Comparison of ENCODE assay signal across 28 mouse cellular contexts in genomic region chr16:90614137-90614536, GRCm38 (mm10).
"Had no signal": no experiment of that assay in that cellular context is flagged by ENCODE, and none has a peak within 500 bp of the region (broad histone marks: within the 10 kb centered on the region; RNA-seq: fewer than 3 reads in every experiment).

No protein-coding gene starts in this region.

- H3K4me1 ChIP-seq: embryonic facial prominence, embryonic 12.5 days; embryonic facial prominence, embryonic 15.5 days; forebrain, embryonic 10.5 days; forebrain, embryonic 12.5 days; forebrain, embryonic 13.5 days; forebrain, embryonic 15.5 days had no signal

- ATAC-seq: forebrain, embryonic 13.5 days; forebrain, embryonic 14.5 days; forebrain, embryonic 15.5 days; forebrain, embryonic 16.5 days; forebrain, postnatal 0 days had no signal

- H3K4me3 ChIP-seq: embryonic facial prominence, embryonic 10.5 days; embryonic facial prominence, embryonic 12.5 days; embryonic facial prominence, embryonic 13.5 days; embryonic facial prominence, embryonic 15.5 days; erythroblast, embryonic 14.5 days; forebrain, embryonic 10.5 days; forebrain, embryonic 12.5 days; forebrain, embryonic 13.5 days; forebrain, embryonic 15.5 days; gastrocnemius, adult 2 months had no signal

- H3K4me2 ChIP-seq: embryonic facial prominence, embryonic 12.5 days; embryonic facial prominence, embryonic 13.5 days; embryonic facial prominence, embryonic 15.5 days; forebrain, embryonic 12.5 days; forebrain, embryonic 13.5 days; forebrain, embryonic 15.5 days had no signal

- H3K9me3 ChIP-seq: embryonic facial prominence, embryonic 10.5 days; embryonic facial prominence, embryonic 12.5 days; embryonic facial prominence, embryonic 13.5 days; embryonic facial prominence, embryonic 15.5 days; forebrain, embryonic 10.5 days; forebrain, embryonic 12.5 days; forebrain, embryonic 13.5 days; forebrain, embryonic 15.5 days had no signal

- H3K27ac ChIP-seq: embryonic facial prominence, embryonic 12.5 days; embryonic facial prominence, embryonic 13.5 days; embryonic facial prominence, embryonic 15.5 days; forebrain, embryonic 10.5 days; forebrain, embryonic 12.5 days; forebrain, embryonic 13.5 days; forebrain, embryonic 15.5 days; gastrocnemius, adult 2 months had no signal

- H3K9ac ChIP-seq: embryonic facial prominence, embryonic 12.5 days; embryonic facial prominence, embryonic 13.5 days; embryonic facial prominence, embryonic 15.5 days; forebrain, embryonic 12.5 days; forebrain, embryonic 13.5 days; forebrain, embryonic 15.5 days; forebrain, postnatal 0 days had no signal

- H3K27me3 ChIP-seq: embryonic facial prominence, embryonic 12.5 days; embryonic facial prominence, embryonic 13.5 days; embryonic facial prominence, embryonic 15.5 days; forebrain, embryonic 12.5 days; forebrain, embryonic 13.5 days; forebrain, embryonic 15.5 days had no signal

- DNase-seq: cerebellum, adult 18-20 months; cerebellum, adult 2 months; cerebellum, adult 8-10 months; cerebellum, adult 9-10 months; cerebellum, adult 9-11 months; cerebellum, postnatal 10 days; cerebellum, postnatal 14 days; cerebellum, postnatal 25 days; cerebellum, postnatal 36 days; embryo, embryonic 11 days; forebrain, postnatal 0 days; gastrocnemius, adult 2 months; gastrocnemius, postnatal 10 days; gastrocnemius, postnatal 14 days; gastrocnemius, postnatal 25 days; gastrocnemius, postnatal 36 days; heart, adult 18-20 months had no signal

- H3K36me3 ChIP-seq: embryonic facial prominence, embryonic 10.5 days; embryonic facial prominence, embryonic 12.5 days; embryonic facial prominence, embryonic 13.5 days; embryonic facial prominence, embryonic 15.5 days; forebrain, embryonic 10.5 days; forebrain, embryonic 12.5 days; forebrain, embryonic 15.5 days had no signal
